Mouse (Mus musculus): Measurements from ENCODE around the gene Dimt1. TPM values are rescaled to one million over a fixed set of nuclear protein-coding genes. Genes with fewer than 3 reads are reported as not detected.

The Dimt1 gene
- total and polyA plus RNA-seq, 2 experiments from 2014 or later = 14.4 to 29.9 TPM

GRCm38 (mm10) chr13:107003211-107003610, 56.3 kb downstream of the Dimt1 start:
- Histone ChIP-seq H3K9me3 (ENCODE audit: low read length) (no peaks in the 10 kb centered on the region), H3K4me1 (ENCODE audit: insufficient read depth, low read length) (no peaks in the 10 kb centered on the region), H3K27ac (no peak overlapping the region), H3K9ac (replicated peaks; ENCODE audit: low read length) (no peak overlapping the region), H3K4me3 (ENCODE audit: low read length) (no peak overlapping the region), H3K27me3 (ENCODE audit: insufficient read depth, low read length) (no peaks in the 10 kb centered on the region), H3K36me3 (ENCODE audit: insufficient read depth, low read length) (no peaks in the 10 kb centered on the region), H3K4me2 (ENCODE audit: low read depth, low read length) (no peak overlapping the region)
- WGBS = 88% methylated on average over 2 of the region's 2 CpGs
- TF ChIP-seq CTCF (IDR thresholded peaks at IDR 0.05; ENCODE audit: low read depth) = no peak
- ATAC-seq (no peak), DNase-seq (ENCODE audit: low spot score) (no peak)

- no peaks in the 10 kb centered on the region for H3K4me1 ChIP-seq (ENCODE audit: insufficient read depth, low read length)
- WGBS = 87% methylated on average over 4 of the region's 4 CpGs
- H3K9me3 ChIP-seq (ENCODE audit: low read length) = no peaks in the 10 kb centered on the region
- no peak overlapping the region for H3K4me2 ChIP-seq (ENCODE audit: low read depth, low read length)
- no peak for TF ChIP-seq CTCF (IDR thresholded peaks at IDR 0.05; ENCODE audit: low read depth)
- no peak overlapping the region for H3K27ac ChIP-seq
- no peaks in the 10 kb centered on the region for H3K36me3 ChIP-seq (ENCODE audit: insufficient read depth, low read length)
- DNase-seq (ENCODE audit: low spot score) (no peak), ATAC-seq (no peak)
- no peak overlapping the region for H3K4me3 ChIP-seq (ENCODE audit: low read length)
- no peaks in the 10 kb centered on the region for H3K27me3 ChIP-seq (ENCODE audit: insufficient read depth, low read length)
- H3K9ac ChIP-seq (replicated peaks; ENCODE audit: low read length) = no peak overlapping the region
Measured at GRCm38 (mm10) chr13:107008174-107008573, 61.2 kb downstream of the Dimt1 start.

Other genes with a start within 250 kb of the Dimt1 start
- gene Ipo11, start 10.2 kb upstream of the Dimt1 start, total RNA-seq (2014; rRNA removed) = 46.7 and 58.0 TPM in 2 replicates
- 32.9 and 33.9 TPM in 2 replicates for gene Ipo11, start 10.2 kb upstream of the Dimt1 start, polyA plus RNA-seq (2015; fragmentation: Nextera tagmentation; extraction: Ambion mirVana)
- 23.7 and 29.9 TPM in 2 replicates for gene Kif2a, start 75.0 kb downstream of the Dimt1 start, total RNA-seq (2014; rRNA removed)
- gene Kif2a, start 75.0 kb downstream of the Dimt1 start, polyA plus RNA-seq (2015; fragmentation: Nextera tagmentation; extraction: Ambion mirVana) = 81.2 and 102 TPM in 2 replicates